Mouse (Mus musculus): ENCODE data around the gene Smcp.

DNA sequence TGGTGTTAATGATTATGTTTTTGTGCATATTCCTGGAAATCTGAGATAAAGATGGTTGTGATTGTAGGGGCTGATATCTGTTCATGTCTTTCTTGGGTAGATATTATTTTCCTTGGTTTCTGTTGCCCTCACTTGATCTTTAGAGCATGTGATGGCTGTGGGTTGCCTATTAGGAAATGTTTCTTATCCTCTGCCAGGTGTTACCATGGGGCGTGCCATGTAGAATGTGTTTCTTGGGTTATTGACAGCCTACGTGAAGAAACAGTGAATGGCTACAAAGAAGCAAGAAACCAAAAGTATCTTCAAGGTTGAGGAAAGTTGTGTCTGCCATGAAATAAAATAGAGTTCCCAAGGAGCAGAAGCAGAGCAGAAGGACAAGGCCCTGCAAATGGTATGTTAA lies 9.6 kb upstream of the Smcp start:
- TF ChIP-seq CTCF (conservative IDR thresholded peaks at IDR 0.05; ENCODE audit: insufficient read depth, insufficient read length, low read depth, low read length) = no peak
- TF ChIP-seq POLR2A (IDR thresholded peaks at IDR 0.05; ENCODE audit: low read depth, low read length) = no peak
